Mouse (Mus musculus): ENCODE results near the gene Noto. TPM values are rescaled to one million over a fixed set of nuclear protein-coding genes. Genes with fewer than 3 reads are reported as not detected.

The Noto gene
- polyA plus RNA-seq, 1 experiment = not detected

- TF ChIP-seq GATA1 (IDR thresholded peaks at IDR 0.05; ENCODE audit: low read length) = no peak
Observed at GRCm38 (mm10) chr6:85450697-85451663, 27.3 kb downstream of the Noto start, which contains the start of gene Cct7. Gene Cct7, plus strand, starts transcription at chr6:85451514.

DNA sequence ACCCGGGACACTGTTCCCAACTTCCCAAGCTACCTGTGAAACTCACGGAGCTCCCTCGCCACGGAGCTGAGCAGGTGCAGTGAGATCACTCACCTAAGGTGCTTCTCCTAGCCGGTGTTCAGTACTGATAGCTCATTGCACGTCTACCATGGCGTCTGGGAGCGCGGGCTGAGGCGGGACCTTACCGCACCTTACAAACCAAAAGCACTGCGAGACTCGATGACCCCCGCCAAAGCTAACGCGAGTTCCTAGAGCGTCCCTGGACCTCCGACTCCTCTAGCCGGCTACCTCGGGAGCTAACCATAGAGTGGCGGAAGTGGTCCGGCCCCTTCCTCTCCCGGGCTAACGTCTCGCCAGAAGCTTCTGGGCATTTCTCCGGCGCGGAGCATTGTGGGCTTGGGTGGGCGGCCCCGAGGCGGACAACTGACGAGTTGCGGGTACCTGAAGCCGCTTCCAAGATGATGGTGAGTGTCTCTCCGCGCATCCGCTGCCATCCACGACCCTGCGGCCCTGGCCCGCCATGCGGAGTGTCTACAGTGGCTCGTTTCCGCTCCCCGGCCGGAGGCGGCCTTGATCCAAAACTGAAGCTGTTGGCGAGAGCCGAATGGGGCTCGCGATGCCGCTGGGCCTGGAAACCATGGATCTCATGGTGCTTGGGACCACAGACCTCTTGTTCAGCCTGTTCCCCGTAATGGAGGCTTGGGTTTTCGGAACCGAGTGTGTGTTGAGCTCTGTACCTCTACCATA is 28.2 kb downstream of the Noto start, which contains the start of gene Pradc1:
Gene Pradc1, minus strand, starts transcription at position 307 of the 747 bp plus-strand sequence.
- TF ChIP-seq GATA1 (IDR thresholded peaks at IDR 0.05; ENCODE audit: low read length) = no peak

DNA sequence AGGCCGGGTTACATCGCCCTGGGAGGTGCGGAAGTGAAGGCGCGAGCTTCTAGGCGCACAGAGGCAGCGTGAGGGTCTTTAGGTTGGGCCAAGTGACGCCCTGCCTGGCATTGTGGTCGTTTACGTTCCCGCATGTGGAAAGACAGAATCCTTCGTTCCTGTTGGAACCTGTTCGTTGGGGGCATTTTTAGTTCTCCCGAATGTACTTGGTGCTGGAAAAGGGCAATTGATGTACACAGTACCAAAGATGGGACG is 28.7 kb downstream of the Noto start:
- no peak for TF ChIP-seq GATA1 (IDR thresholded peaks at IDR 0.05; ENCODE audit: low read length)

- no peak for TF ChIP-seq GATA1 (IDR thresholded peaks at IDR 0.05; ENCODE audit: low read length)
Observed at GRCm38 (mm10) chr6:85452816-85453215, 29.1 kb downstream of the Noto start.

- TF ChIP-seq GATA1 (IDR thresholded peaks at IDR 0.05; ENCODE audit: low read length) = no peak
Observed at GRCm38 (mm10) chr6:85459621-85460020, 35.9 kb downstream of the Noto start.

GRCm38 (mm10) chr6:85465381-85465780 is 41.7 kb downstream of the Noto start:
- no peak for TF ChIP-seq GATA1 (IDR thresholded peaks at IDR 0.05; ENCODE audit: low read length)

GRCm38 (mm10) chr6:85469660-85470430 is 46.2 kb downstream of the Noto start:
- TF ChIP-seq GATA1 (IDR thresholded peaks at IDR 0.05; ENCODE audit: low read length) = no peak

DNA sequence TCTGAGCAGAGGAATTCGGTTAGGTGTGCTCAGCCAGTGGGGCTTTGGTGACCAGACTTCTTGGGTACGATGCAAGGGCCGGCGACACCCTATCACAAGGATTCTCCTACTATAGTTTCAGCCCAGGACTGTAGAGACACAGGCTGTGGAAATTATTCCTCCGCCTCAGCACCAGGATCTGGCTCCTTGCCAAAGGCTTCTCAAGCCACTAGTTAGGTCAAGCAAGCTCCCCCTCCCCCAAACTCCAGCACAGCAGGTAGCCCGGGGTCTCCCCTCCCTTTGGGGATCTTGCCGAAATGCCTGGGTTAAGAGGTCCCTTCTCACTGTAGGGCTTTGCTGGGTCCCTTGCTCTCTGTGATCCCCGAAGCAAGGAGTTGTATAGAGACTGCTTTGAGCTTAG is 48.3 kb downstream of the Noto start:
- no peak for TF ChIP-seq GATA1 (IDR thresholded peaks at IDR 0.05; ENCODE audit: low read length)

DNA sequence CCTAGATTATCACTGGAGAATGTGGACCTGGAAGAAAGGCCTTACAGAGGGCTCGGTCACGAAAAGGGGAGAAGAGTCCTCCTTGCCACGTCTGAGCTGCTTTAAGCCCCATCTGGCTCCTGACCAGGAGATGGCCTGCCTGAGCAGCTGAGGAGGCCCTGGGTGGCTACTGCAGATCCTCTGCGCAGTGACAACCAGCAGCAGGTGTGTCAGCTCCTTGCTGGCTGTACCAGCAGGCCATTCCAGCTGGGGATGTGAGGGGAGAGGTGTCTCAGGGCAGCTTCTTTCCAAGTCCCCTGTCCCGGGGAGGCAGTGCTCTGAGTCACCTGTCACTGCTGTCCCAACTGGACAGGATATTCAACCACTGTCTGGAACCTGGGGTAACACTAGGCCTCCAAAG is 48.9 kb downstream of the Noto start:
- TF ChIP-seq GATA1 (IDR thresholded peaks at IDR 0.05; ENCODE audit: low read length) = no peak

DNA sequence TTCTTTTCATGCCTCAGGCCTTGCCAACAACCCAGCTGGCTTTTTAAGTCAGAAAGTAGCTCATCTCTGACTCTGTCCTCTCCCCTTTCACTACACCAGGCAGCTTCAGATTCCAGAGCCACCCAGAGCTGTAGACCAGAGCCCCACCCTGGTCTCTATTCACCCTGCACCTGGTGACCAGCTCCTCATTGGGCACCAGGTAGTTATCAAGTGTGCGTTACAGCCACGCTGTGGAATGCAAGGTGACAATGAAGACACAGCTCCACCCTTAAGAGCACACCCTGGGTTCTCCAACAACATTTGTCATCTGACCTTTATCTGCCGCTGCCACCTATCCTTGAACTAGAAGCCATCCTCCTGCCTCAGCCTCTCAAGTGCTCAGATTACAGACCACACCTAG is 51.9 kb downstream of the Noto start:
- no peak for TF ChIP-seq GATA1 (IDR thresholded peaks at IDR 0.05; ENCODE audit: low read length)

DNA sequence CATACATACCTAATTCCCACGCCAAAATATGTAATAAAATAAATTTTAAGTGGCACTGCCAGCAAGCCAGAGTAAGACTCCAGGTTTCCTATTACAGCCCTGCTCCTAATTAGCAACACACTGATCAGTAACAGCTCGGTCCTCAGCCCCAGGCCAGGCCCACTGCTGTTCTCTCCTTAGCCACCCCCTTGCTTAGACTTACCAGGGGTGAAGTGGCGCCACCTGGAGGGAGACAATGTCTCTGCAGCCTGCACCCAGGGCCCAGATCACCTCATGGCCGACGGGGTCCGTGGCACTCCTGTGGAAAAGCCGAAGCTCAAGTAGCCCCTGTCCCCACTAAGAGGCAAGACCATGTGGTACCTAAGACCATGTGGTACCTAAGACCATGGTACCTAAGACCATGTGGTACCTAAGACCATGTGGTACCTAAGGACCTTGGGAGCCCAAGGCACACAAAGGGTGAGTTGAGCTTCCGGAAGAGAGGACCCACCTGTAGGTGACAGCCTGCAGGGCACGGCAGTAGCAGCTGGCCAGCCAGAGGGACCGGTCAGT is 53.8 kb downstream of the Noto start:
- TF ChIP-seq GATA1 (IDR thresholded peaks at IDR 0.05; ENCODE audit: low read length) = no peak

DNA sequence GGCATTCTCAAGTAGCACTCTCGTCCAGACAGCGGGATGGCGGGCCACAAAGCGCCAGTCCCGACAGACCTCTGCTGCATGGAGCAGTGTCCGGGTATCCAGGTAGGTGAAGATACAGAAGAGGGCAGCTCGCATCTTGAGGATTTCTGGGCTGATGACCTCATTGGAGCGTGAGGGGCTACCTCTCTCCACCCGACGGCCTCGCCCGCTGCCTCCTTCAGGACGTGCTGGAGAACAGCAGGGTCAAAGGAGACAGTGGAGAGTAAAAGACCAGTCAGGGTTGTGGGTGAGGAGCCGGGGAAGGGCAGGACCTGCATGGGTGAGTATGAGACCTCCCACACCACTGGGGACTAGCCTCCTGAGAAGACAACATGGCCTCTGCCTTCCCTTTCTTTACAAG is 54.7 kb downstream of the Noto start:
- no peak for TF ChIP-seq GATA1 (IDR thresholded peaks at IDR 0.05; ENCODE audit: low read length)

Other genes starting within 250 kb of the Noto start
- gene Emx1, start 236.4 kb upstream of the Noto start, polyA plus RNA-seq (2012) = not detected in 2 replicates
- gene Sfxn5, start 90.5 kb upstream of the Noto start, polyA plus RNA-seq (2012) = 0.33 and 0.89 TPM in 2 replicates
- gene Rab11fip5, start 49.3 kb upstream of the Noto start, polyA plus RNA-seq (2012) = 0.70 and 0.85 TPM in 2 replicates
- 9.5 and 41.8 TPM in 2 replicates for gene Smyd5, start 8.1 kb downstream of the Noto start, polyA plus RNA-seq (2012)
- 58.7 and 60.7 TPM in 2 replicates for gene Cct7, start 27.6 kb downstream of the Noto start, polyA plus RNA-seq (2012)
- 39.5 and 53.5 TPM in 2 replicates for gene Pradc1, start 28.1 kb downstream of the Noto start, polyA plus RNA-seq (2012)
- not detected in 2 replicates for gene Fbxo41, start 79.1 kb downstream of the Noto start, polyA plus RNA-seq (2012)
- gene Egr4, start 89.7 kb downstream of the Noto start, polyA plus RNA-seq (2012) = not detected in 2 replicates
- 1.3 and 1.7 TPM in 2 replicates for gene Alms1, start 163.6 kb downstream of the Noto start, polyA plus RNA-seq (2012)

All from G1E-ER4 (cell line).